Mouse (Mus musculus) retina, adult 2 months (tissue): ENCODE data around the gene Rrp8.

Experiments used
- DNase-seq: peaks from one replicate; pipeline ENCODE4 v3.0.0-alpha.2; 2012; ENCODE audit warnings: low read depth, low spot score

The Rrp8 gene

GRCm38 (mm10) chr7:105703184-105703583 is 34.0 kb downstream of the Rrp8 start:
- no peak for DNase-seq

GRCm38 (mm10) chr7:105690875-105691274 is 46.3 kb downstream of the Rrp8 start:
- no peak for DNase-seq

GRCm38 (mm10) chr7:105685541-105686197 is 51.5 kb downstream of the Rrp8 start:
- DNase-seq, result no peak
